8 mouse cellular contexts compared by ENCODE assay signal in genomic region chr1:36557457-36558011, GRCm38 (mm10). TPM values are rescaled to one million over a fixed set of nuclear protein-coding genes. Genes with fewer than 3 reads are reported as not detected.
DNase-seq lines count a peak whose midpoint lies in the region; ATAC-seq lines count a peak whose summit lies in the region.

No protein-coding gene starts in this region.

- WGBS in hindbrain, embryonic 12.5 days, result 1% methylated on average over 48 of the region's 48 CpGs

- DNase-seq in MN1 (ENCODE audit: low spot score), result peak; percentile 76
- peak; percentile 91 to 93 for DNase-seq in cerebellum, postnatal 10 days
- DNase-seq in gastrocnemius, adult 18-20 months (ENCODE audit: low spot score), result peak; percentile 83
- DNase-seq in left cerebral cortex, adult 18-20 months (ENCODE audit: low spot score in 2 of 2), result peak; percentile 64 to 65
- peak; percentile 89 for DNase-seq in lung, postnatal 36 days
- peak; percentile 85 for DNase-seq in retina, postnatal 1 day

- peak overlapping the region; percentile 98 for H3K4me2 ChIP-seq in hindbrain, embryonic 12.5 days (replicated peaks)

- peak overlapping the region; percentile 100 for H3K27ac ChIP-seq in hindbrain, embryonic 12.5 days

- peak overlapping the region; percentile 95 for H3K4me3 ChIP-seq in hindbrain, embryonic 12.5 days

- peak overlapping the region; percentile 98 for H3K9ac ChIP-seq in hindbrain, embryonic 12.5 days

- H3K36me3 ChIP-seq in hindbrain, embryonic 12.5 days, result peaks cover 24% of the 10 kb centered on the region

- no peaks in the 10 kb centered on the region for H3K9me3 ChIP-seq in hindbrain, embryonic 12.5 days (replicated peaks)

- peaks cover 47% of the 10 kb centered on the region for H3K4me1 ChIP-seq in hindbrain, embryonic 12.5 days

- H3K27me3 ChIP-seq in hindbrain, embryonic 12.5 days, result 0 out of 2 replicates have a peak, but pooled peaks cover 2% of the 10 kb centered on the region

- ATAC-seq in hindbrain, embryonic 12.5 days (ENCODE audit: low FRiP score), result peak; percentile 62
- no peak for ATAC-seq in erythroid progenitor cell, adult 5-6 weeks (replicated peaks; ENCODE audit: low FRiP score, poor library complexity, severe bottlenecking)

RNA-seq across cellular contexts. Expression of gene Sema4c, which starts 0.6 kb away (rescaled TPM):
- total RNA-seq in gastrocnemius, adult 18-20 months (2021), result 1 to 10 TPM; 4.7 to 6.8 TPM
- polyA plus RNA-seq in hindbrain, embryonic 12.5 days (2016; fragmentation: Nextera tagmentation; extraction: Ambion mirVana), result 33.4 and 35.6 TPM in 2 replicates
- total RNA-seq in left cerebral cortex, adult 18-20 months (2021), result 10 to 100 TPM; 20.5 to 21.0 TPM
- not detected in 2 replicates for total RNA-seq in erythroid progenitor cell, adult 5-6 weeks (2015; ENCODE audit: low replicate concordance)
- total RNA-seq in erythroid progenitor cell, adult 5-6 weeks (2017; ENCODE audit: low replicate concordance), result 0.45 TPM in 1 of 2 replicates, not detected in the other

RNA-seq across cellular contexts. Expression of gene Ankrd39, which starts 10.3 kb away (rescaled TPM):
- total RNA-seq in gastrocnemius, adult 18-20 months (2021), result 1 to 10 TPM; 7.3 to 8.6 TPM
- 17.8 and 18.8 TPM in 2 replicates for polyA plus RNA-seq in hindbrain, embryonic 12.5 days (2016; fragmentation: Nextera tagmentation; extraction: Ambion mirVana)
- 10 to 100 TPM; 11.5 to 11.9 TPM for total RNA-seq in left cerebral cortex, adult 18-20 months (2021)
- total RNA-seq in erythroid progenitor cell, adult 5-6 weeks (2015; ENCODE audit: low replicate concordance), result not detected in 2 replicates
- 1.4 and 1.8 TPM in 2 replicates for total RNA-seq in erythroid progenitor cell, adult 5-6 weeks (2017; ENCODE audit: low replicate concordance)

RNA-seq across cellular contexts. Expression of gene Gm42417, which starts 18.3 kb away (rescaled TPM):
- 1,000 to 10,000 TPM; 1,348 to 1,458 TPM for total RNA-seq in gastrocnemius, adult 18-20 months (2021)
- polyA plus RNA-seq in hindbrain, embryonic 12.5 days (2016; fragmentation: Nextera tagmentation; extraction: Ambion mirVana), result not detected in 2 replicates
- total RNA-seq in left cerebral cortex, adult 18-20 months (2021), result under 1 TPM in 1 of 2 experiments, not detected in 1; 0.77 TPM
- total RNA-seq in erythroid progenitor cell, adult 5-6 weeks (2015; ENCODE audit: low replicate concordance), result 0.42 TPM in 1 of 2 replicates, not detected in the other
- 86.5 TPM in 1 of 2 replicates, not detected in the other for total RNA-seq in erythroid progenitor cell, adult 5-6 weeks (2017; ENCODE audit: low replicate concordance)

RNA-seq across cellular contexts. Expression of gene Ankrd23, which starts 20.9 kb away (rescaled TPM):
- total RNA-seq in gastrocnemius, adult 18-20 months (2021), result 1,000 to 10,000 TPM; 3,219 to 3,282 TPM
- polyA plus RNA-seq in hindbrain, embryonic 12.5 days (2016; fragmentation: Nextera tagmentation; extraction: Ambion mirVana), result 14.6 and 18.8 TPM in 2 replicates
- total RNA-seq in left cerebral cortex, adult 18-20 months (2021), result 1 to 10 TPM; 5.4 to 5.9 TPM
- total RNA-seq in erythroid progenitor cell, adult 5-6 weeks (2015; ENCODE audit: low replicate concordance), result 1.7 TPM in 1 of 2 replicates, not detected in the other
- total RNA-seq in erythroid progenitor cell, adult 5-6 weeks (2017; ENCODE audit: low replicate concordance), result not detected in 2 replicates

RNA-seq across cellular contexts. Expression of gene Cnnm3, which starts 45.9 kb away (rescaled TPM):
- total RNA-seq in gastrocnemius, adult 18-20 months (2021), result 10 to 100 TPM; 11.6 TPM
- 4.5 and 4.6 TPM in 2 replicates for polyA plus RNA-seq in hindbrain, embryonic 12.5 days (2016; fragmentation: Nextera tagmentation; extraction: Ambion mirVana)
- 10 to 100 TPM; 31.7 to 34.6 TPM for total RNA-seq in left cerebral cortex, adult 18-20 months (2021)
- 2.5 and 10.5 TPM in 2 replicates for total RNA-seq in erythroid progenitor cell, adult 5-6 weeks (2015; ENCODE audit: low replicate concordance)
- total RNA-seq in erythroid progenitor cell, adult 5-6 weeks (2017; ENCODE audit: low replicate concordance), result 3.9 and 9.4 TPM in 2 replicates

Comparison
In these comparisons a context has a peak if more than half of its experiments do, and no peak if none do; other contexts are left out.
1. RNA of gene Gm42417, which starts 18.3 kb away (total RNA-seq): 1,348 to 1,458 TPM in gastrocnemius, adult 18-20 months; 0.42 to 86.5 TPM in erythroid progenitor cell, adult 5-6 weeks and 0.77 TPM in left cerebral cortex, adult 18-20 months; every median in the first group is over 10 times any median in the second.
2. Peak in every context shown above with its lines, with median percentiles within 50 percentile points of each other: DNase-seq.